Mouse (Mus musculus) lung, embryonic 15.5 days (tissue): ENCODE measurements around the gene Ch25h. TPM values are rescaled to one million over a fixed set of nuclear protein-coding genes. Genes with fewer than 3 reads are reported as not detected.

ENCODE experiments used
- ATAC-seq: fragments of 200-750 bp; cut with Nextera tagmentation; 2 replicates; pipeline ENCODE4 v1.8.0; 2017; ENCODE audit warnings: moderate number of reproducible peaks, borderline replicate concordance; ENCODE audit not compliant: low FRiP score, low TSS enrichment; ENCODE audit errors: extremely low read depth
- H3K27ac ChIP-seq: fragments of 300-500 bp; sonication (generic); 2 replicates; pipeline ENCODE4 v1.5.1; 2015; ENCODE audit warnings: moderate library complexity, mild to moderate bottlenecking, inconsistent platforms
- H3K27me3 ChIP-seq: fragments of 300-500 bp; sonication (generic); 2 replicates; pipeline ENCODE4 v1.6.1; 2015; ENCODE audit warnings: inconsistent platforms
- H3K36me3 ChIP-seq: fragments of 300-500 bp; sonication (generic); 2 replicates; pipeline ENCODE4 v1.6.1; 2015; ENCODE audit warnings: inconsistent platforms
- H3K4me1 ChIP-seq: fragments of 300-500 bp; sonication (generic); 2 replicates; pipeline ENCODE4 v1.6.1; 2015; ENCODE audit warnings: inconsistent platforms
- H3K4me2 ChIP-seq: fragments of 300-500 bp; sonication (generic); 2 replicates; pipeline ENCODE4 v1.6.1; 2015; ENCODE audit warnings: inconsistent platforms, mild to moderate bottlenecking, moderate library complexity
- H3K4me3 ChIP-seq: fragments of 300-500 bp; sonication (generic); 2 replicates; pipeline ENCODE4 v1.5.1; 2015; ENCODE audit warnings: mild to moderate bottlenecking, inconsistent platforms
- H3K9ac ChIP-seq: fragments of 300-500 bp; sonication (generic); 2 replicates; pipeline ENCODE4 v1.6.1; 2015; ENCODE audit warnings: inconsistent platforms
- H3K9me3 ChIP-seq: fragments of 300-500 bp; sonication (generic); 2 replicates; pipeline ENCODE4 v1.6.1; 2016; ENCODE audit warnings: inconsistent platforms
- WGBS: fragments of 180-500 bp; shearing (Covaris S2); methylation state at CpG from one replicate; pipeline ENCODE4 v1.1.7; 2015; 5-methylcytosine and 5-hydroxymethylcytosine counted together
- polyA plus RNA-seq: library from polyadenylated mRNA; unstranded; fragments of >200 nt; fragmentation: Nextera tagmentation; extraction: Ambion mirVana; gene quantifications from 2 replicates; pipeline ENCODE4 v1.2.1, GENCODE M21; 2015

Ch25h gene
- polyA plus RNA-seq = 0.60 and 0.66 TPM in 2 replicates

DNA sequence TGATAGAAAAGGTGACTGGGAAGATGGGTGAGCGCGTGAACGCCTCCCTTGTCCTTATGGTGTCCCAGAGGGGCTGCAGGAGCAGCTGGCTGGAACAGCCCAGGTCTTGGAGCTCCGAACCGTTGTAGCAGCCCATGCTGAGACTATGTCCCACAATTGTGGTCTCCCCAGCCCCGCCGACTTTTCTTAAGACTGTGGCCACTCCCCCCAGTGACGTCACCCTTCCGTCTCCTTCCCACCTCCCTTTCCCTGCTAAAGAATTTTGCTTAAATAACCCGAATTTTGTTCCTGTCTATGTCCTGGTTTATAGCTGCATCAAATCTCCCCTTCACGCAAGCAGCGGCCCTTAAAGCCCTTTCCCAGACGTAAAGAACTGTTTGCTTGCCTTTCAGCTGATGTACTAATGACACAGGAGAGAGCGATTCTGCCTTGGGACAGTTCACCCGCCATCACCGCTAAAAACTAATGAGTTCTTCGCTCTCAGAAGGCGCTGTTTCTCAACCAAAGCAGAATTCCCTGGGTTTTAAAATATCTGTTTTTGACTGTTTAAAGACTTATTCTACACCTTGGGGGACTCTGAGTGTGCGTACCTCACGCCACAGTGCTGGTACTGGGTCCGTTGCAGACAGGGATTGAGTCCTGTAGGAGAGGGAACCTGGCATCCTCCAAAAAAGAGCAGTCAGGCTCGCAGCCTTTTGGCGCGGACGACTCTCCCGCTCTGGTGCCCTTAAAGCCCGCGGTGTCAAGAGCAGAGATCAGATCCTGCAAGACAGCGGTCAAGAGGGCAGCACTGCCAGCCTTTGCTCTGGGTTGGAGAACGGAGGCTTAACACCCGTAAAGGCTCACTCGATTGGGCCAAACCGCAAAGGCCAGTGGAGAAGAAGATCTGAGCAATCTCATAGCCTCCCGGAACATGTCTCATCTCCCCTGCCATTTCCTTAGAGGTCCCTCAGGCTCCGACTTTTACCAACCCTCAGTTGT lies at the start of gene Ch25h:
Gene Ch25h, minus strand, starts transcription at position 174 of the 981 bp plus-strand sequence.
- Histone ChIP-seq H3K9ac (peak within 1 kb of the TSS; percentile 32), H3K9me3 (no peaks in the 10 kb centered on the region), H3K4me3 (peak within 1 kb of the TSS; percentile 51), H3K27me3 (peaks cover 25% of the 10 kb centered on the region), H3K27ac (no peak within 1 kb of the TSS), H3K4me2 (peak within 1 kb of the TSS; percentile 95), H3K36me3 (no peaks in the 10 kb centered on the region), H3K4me1 (peaks cover 10% of the 10 kb centered on the region)
- ATAC-seq = peak; percentile 49; the same call in 1 of the 2 replicates
- WGBS = 1% methylated on average over 35 of the region's 35 CpGs

DNA sequence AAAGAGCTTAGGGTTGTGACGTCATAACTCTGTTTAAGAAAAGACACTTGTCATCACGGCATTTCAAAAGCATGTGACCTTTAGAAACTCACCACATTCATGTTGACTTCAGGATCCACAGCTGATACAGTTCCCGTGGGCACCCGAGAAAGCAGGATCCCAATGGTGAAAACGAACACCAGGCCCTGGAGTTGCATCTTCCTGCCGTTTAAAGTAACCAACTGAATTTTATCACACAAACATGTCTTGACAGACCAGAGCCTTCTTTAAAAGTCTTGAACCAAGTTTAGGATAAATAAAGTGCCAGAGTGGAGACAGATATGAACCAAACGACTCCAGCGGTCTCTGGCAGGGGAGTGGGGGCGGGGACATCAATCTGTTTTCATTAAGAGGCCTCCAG lies 49.7 kb upstream of the Ch25h start:
- Histone ChIP-seq H3K27ac (no peak overlapping the region), H3K4me1 (peaks cover 20% of the 10 kb centered on the region), H3K27me3 (no peaks in the 10 kb centered on the region), H3K4me3 (no peak overlapping the region), H3K9ac (no peak overlapping the region), H3K9me3 (no peaks in the 10 kb centered on the region), H3K36me3 (no peaks in the 10 kb centered on the region), H3K4me2 (peak overlapping the region; percentile 14; the same call in 1 of the 2 replicates)
- WGBS = 27% methylated on average over 9 of the region's 9 CpGs
- ATAC-seq = no peak

DNA sequence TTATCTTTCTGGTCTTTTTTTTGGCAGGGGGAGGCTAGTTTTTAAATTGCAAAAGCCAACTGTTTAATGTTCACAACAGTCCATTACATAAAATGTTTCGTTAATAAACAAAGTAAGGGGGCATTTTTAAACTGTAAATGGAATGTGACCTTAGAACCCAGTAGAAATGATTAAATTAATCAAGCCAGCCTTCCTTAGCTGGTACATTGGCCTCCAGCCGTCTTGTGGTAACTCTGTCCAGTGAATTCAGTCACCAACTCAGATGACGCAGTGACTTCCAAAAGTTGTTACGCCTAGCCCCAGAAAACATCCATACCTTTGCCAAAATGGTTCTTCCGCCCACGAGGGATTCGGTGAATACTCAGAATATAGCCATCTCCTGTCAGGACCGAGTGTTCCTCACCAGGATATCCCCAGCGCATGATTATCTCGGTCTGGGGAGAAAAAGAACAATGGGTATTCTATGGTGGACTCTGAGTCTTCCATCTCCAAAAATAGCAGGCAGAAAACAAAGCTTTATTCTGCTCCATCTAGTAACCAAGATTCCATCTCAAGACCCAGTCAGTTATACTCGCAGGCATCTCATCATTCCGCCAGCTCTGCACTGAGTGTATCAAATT lies 48.3 kb upstream of the Ch25h start:
- no peaks in the 10 kb centered on the region for H3K27me3 ChIP-seq
- no peak overlapping the region for H3K9ac ChIP-seq
- no peaks in the 10 kb centered on the region for H3K9me3 ChIP-seq
- ATAC-seq = no peak
- H3K27ac ChIP-seq = no peak overlapping the region
- WGBS = 56% methylated on average over 12 of the region's 12 CpGs
- no peak overlapping the region for H3K4me3 ChIP-seq
- peaks cover 20% of the 10 kb centered on the region for H3K4me1 ChIP-seq
- 0 out of 2 replicates have a peak, but pooled peaks cover 2% of the 10 kb centered on the region for H3K36me3 ChIP-seq
- no peak overlapping the region for H3K4me2 ChIP-seq

DNA sequence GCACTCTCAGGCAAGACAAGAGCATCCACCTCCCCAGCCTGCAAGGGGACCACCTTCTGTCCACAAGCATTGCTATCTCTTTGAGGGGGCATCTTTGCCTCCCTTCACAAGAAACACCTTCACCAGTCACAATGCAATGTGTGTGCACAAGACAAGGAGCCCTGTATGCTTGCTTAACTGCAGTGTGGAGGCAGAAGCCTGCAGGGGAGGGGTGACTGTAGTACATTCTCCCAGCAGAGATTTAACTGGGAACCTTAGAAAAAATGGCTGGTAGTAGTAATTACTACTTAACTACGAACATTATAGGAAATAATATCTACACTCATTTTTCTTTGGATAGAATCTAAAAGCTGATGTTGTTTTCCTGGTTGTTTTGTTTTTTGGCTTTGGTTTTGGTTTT lies 47.0 kb upstream of the Ch25h start:
- 87% methylated on average over 1 of the region's 1 CpGs for WGBS
- H3K4me2 ChIP-seq = no peak overlapping the region
- 0 out of 2 replicates have a peak, but pooled peaks cover 2% of the 10 kb centered on the region for H3K36me3 ChIP-seq
- no peaks in the 10 kb centered on the region for H3K9me3 ChIP-seq
- peaks cover 20% of the 10 kb centered on the region for H3K4me1 ChIP-seq
- no peak for ATAC-seq
- no peaks in the 10 kb centered on the region for H3K27me3 ChIP-seq
- no peak overlapping the region for H3K27ac ChIP-seq
- H3K9ac ChIP-seq = no peak overlapping the region
- no peak overlapping the region for H3K4me3 ChIP-seq

DNA sequence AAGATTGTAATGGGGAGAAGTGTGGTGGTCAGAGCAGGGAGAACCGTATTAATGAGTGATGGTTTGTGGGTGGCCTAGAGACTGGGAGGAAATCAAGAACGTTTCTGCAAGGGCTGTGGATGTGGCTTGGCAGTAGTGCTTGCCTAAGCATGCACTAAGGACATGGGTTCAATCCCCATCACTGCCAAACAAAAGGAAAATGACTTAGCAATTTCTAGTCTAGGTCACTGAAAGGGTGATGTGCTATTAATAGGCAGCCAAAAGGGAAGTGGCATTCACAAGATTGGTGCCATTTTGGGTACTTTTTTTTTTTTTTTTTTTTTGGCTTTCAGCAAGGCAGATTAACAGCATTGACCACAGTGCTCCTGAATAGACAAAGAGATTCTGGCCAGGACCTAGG lies 46.4 kb upstream of the Ch25h start:
- WGBS = 53% methylated on average over 2 of the region's 2 CpGs

GRCm38 (mm10) chr19:34520051-34520450 lies 45.1 kb upstream of the Ch25h start:
- Histone ChIP-seq H3K4me1 (peaks cover 8% of the 10 kb centered on the region; the same call in 1 of the 2 replicates), H3K4me3 (no peak overlapping the region), H3K27ac (no peak overlapping the region), H3K4me2 (no peak overlapping the region), H3K27me3 (no peaks in the 10 kb centered on the region), H3K36me3 (0 out of 2 replicates have a peak, but pooled peaks cover 2% of the 10 kb centered on the region), H3K9me3 (no peaks in the 10 kb centered on the region), H3K9ac (no peak overlapping the region)
- ATAC-seq = no peak
- WGBS = 69% methylated on average over 4 of the region's 4 CpGs

More for the DNA sequence above, 46.4 kb upstream of the Ch25h start:
- Histone ChIP-seq H3K4me1 (peaks cover 16% of the 10 kb centered on the region), H3K27ac (no peak overlapping the region), H3K9ac (no peak overlapping the region), H3K4me2 (no peak overlapping the region), H3K9me3 (no peaks in the 10 kb centered on the region), H3K4me3 (no peak overlapping the region), H3K27me3 (no peaks in the 10 kb centered on the region), H3K36me3 (0 out of 2 replicates have a peak, but pooled peaks cover 2% of the 10 kb centered on the region)
- ATAC-seq = no peak

- peaks cover 4% of the 10 kb centered on the region; the same call in 1 of the 2 replicates for H3K4me1 ChIP-seq
- no peak for ATAC-seq
- H3K9me3 ChIP-seq = no peaks in the 10 kb centered on the region
- 76% methylated on average over 3 of the region's 3 CpGs for WGBS
- H3K27me3 ChIP-seq = no peaks in the 10 kb centered on the region
- H3K4me3 ChIP-seq = no peak overlapping the region
- no peak overlapping the region for H3K27ac ChIP-seq
- no peak overlapping the region for H3K4me2 ChIP-seq
- 0 out of 2 replicates have a peak, but pooled peaks cover 2% of the 10 kb centered on the region for H3K36me3 ChIP-seq
- no peak overlapping the region for H3K9ac ChIP-seq
Observed at GRCm38 (mm10) chr19:34519646-34520045, 44.7 kb upstream of the Ch25h start.

GRCm38 (mm10) chr19:34518786-34519185 lies 43.8 kb upstream of the Ch25h start:
- Histone ChIP-seq H3K4me1 (no peaks in the 10 kb centered on the region; the same call in 1 of the 2 replicates), H3K27ac (no peak overlapping the region), H3K9me3 (no peaks in the 10 kb centered on the region), H3K4me2 (no peak overlapping the region), H3K9ac (no peak overlapping the region), H3K27me3 (no peaks in the 10 kb centered on the region), H3K4me3 (no peak overlapping the region), H3K36me3 (0 out of 2 replicates have a peak, but pooled peaks cover 7% of the 10 kb centered on the region)
- WGBS = 28% methylated on average over 3 of the region's 3 CpGs
- ATAC-seq = no peak

DNA sequence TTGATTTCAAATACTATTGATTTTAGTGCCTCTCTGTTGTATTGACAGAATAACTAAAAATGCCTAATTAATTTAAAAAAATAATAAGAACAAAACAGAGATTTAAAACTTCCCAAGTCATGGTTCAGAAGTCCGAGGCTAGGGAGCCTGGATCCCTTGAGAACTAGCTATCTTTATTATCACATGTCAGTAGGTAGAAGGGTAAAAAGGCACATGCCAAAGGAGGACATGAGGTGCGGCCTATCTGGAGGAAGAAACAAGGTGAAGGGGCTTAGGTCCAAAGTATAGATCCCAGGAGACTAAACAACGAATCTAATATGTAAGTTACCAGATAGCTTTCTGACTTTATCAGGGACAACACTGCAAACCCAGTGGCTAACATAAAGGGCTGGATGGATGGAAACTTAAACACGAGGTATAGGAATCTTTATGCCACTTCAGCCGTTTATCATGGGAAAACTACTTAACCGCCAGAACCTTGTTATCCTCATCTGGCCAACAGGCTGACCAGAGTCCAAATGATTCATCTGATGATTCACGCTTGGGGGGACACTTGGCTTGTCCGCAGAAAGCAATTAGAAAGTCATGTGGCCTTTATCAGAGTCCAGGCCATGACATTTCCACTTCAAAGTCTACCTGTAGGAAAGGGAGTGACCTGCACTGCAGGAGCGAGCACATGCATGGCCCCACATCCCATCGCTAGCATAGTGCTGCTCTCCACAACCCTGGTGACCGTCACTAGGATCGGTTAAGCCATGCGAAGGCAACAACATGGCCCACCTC lies 43.0 kb upstream of the Ch25h start:
- Histone ChIP-seq H3K36me3 (0 out of 2 replicates have a peak, but pooled peaks cover 7% of the 10 kb centered on the region), H3K4me1 (no peaks in the 10 kb centered on the region; the same call in 1 of the 2 replicates), H3K4me2 (no peak overlapping the region), H3K4me3 (no peak overlapping the region), H3K9me3 (no peaks in the 10 kb centered on the region), H3K27me3 (no peaks in the 10 kb centered on the region), H3K9ac (no peak overlapping the region), H3K27ac (no peak overlapping the region)
- no peak for ATAC-seq
- 87% methylated on average over 13 of the region's 13 CpGs for WGBS

DNA sequence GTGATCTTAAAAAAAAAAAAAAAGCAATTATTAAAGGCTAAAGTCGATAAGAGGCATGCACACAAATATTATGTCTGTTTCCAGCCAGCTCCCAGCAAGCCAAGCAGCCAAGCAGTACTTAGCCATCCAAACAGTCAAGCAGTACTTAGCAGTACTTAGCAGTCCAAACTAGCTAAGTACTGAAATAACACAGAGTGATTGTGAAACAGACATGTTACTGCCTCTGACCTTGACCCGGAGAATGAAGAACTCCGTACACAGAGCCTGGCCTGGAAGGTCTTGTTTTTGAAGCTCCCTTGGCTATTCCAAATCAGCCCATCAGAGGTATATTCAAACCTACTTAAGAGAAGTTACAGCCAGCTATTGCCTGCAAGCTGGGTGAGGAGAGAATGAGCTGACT lies 42.2 kb upstream of the Ch25h start:
- Histone ChIP-seq H3K36me3 (0 out of 2 replicates have a peak, but pooled peaks cover 7% of the 10 kb centered on the region), H3K4me3 (no peak overlapping the region), H3K4me1 (no peaks in the 10 kb centered on the region; the same call in 1 of the 2 replicates), H3K27me3 (no peaks in the 10 kb centered on the region), H3K9me3 (no peaks in the 10 kb centered on the region), H3K4me2 (no peak overlapping the region), H3K27ac (no peak overlapping the region), H3K9ac (no peak overlapping the region)
- ATAC-seq = no peak
- 84% methylated on average over 3 of the region's 3 CpGs for WGBS

- no peak for ATAC-seq
- 73% methylated on average over 2 of the region's 2 CpGs for WGBS
- Histone ChIP-seq H3K27ac (no peak overlapping the region), H3K9ac (no peak overlapping the region), H3K4me1 (no peaks in the 10 kb centered on the region), H3K9me3 (no peaks in the 10 kb centered on the region), H3K27me3 (no peaks in the 10 kb centered on the region), H3K4me2 (no peak overlapping the region), H3K4me3 (no peak overlapping the region), H3K36me3 (0 out of 2 replicates have a peak, but pooled peaks cover 7% of the 10 kb centered on the region)
Observed at GRCm38 (mm10) chr19:34516346-34516745, 41.4 kb upstream of the Ch25h start.
